Mouse (Mus musculus) gastrocnemius, adult 2 months (tissue): ENCODE measurements around the gene Tsc22d2. TPM values are rescaled to one million over a fixed set of nuclear protein-coding genes. Genes with fewer than 3 reads are reported as not detected.
A peak's percentile ranks its signal among the peaks of the same experiment; 100 is the strongest.

Experiments
- DNase-seq: peaks from one replicate; pipeline ENCODE4 v3.0.0; 2022
- H3K27ac ChIP-seq: fragments of 200-600 bp; 2 replicates; pipeline ENCODE4 v1.8.1; 2022; ENCODE audit warnings: mild to moderate bottlenecking
- H3K4me3 ChIP-seq: fragments of 200-600 bp; 2 replicates; pipeline ENCODE4 v1.8.1; 2022; ENCODE audit warnings: mild to moderate bottlenecking, moderate library complexity
- CTCF ChIP-seq: fragments of 200-600 bp; IDR thresholded peaks from 2 replicates; pipeline ENCODE4 v1.8.1; 2022; ENCODE audit warnings: antibody characterized with exemption, mild to moderate bottlenecking, moderate library complexity
- intact Hi-C: fragments of 180-260 bp; cut with DNase I; formaldehyde crosslinking; loops from one replicate; pipeline ENCODE4 v1.15.1; 2025
- total RNA-seq, 2 experiments: library from RNA; stranded (reverse); gene quantifications; 2 replicates each; pipeline ENCODE4 v1.2.3; 2021

Gene Tsc22d2
- total RNA-seq, 2 experiments from 2014 or later = 22.6 to 22.9 TPM

- DNase-seq = no peak
- TF ChIP-seq CTCF = peak; percentile 22; the same call in 1 of the 2 replicates
- Histone ChIP-seq H3K27ac (no peak overlapping the region), H3K4me3 (no peak overlapping the region)
- intact Hi-C loops = no loop called here
These were observed 89.3 kb downstream of the Tsc22d2 start for GRCm38 (mm10) chr3:58503720-58504333.

GRCm38 (mm10) chr3:58504676-58505075 is 90.2 kb downstream of the Tsc22d2 start:
- no peak overlapping the region for H3K27ac ChIP-seq
- no peak for TF ChIP-seq CTCF
- DNase-seq = no peak
- H3K4me3 ChIP-seq = no peak overlapping the region
- intact Hi-C loops = no loop called here

- Histone ChIP-seq H3K4me3 (no peak overlapping the region), H3K27ac (no peak overlapping the region)
- DNase-seq = no peak
- no peak for TF ChIP-seq CTCF
- intact Hi-C loops = no loop called here
These were observed 93.7 kb downstream of the Tsc22d2 start for GRCm38 (mm10) chr3:58508020-58508750.

GRCm38 (mm10) chr3:58511581-58511980 is 97.1 kb downstream of the Tsc22d2 start:
- H3K4me3 ChIP-seq = no peak overlapping the region
- intact Hi-C loops = no loop called here
- TF ChIP-seq CTCF = peak; percentile 36; the same call in 1 of the 2 replicates
- no peak for DNase-seq
- no peak overlapping the region for H3K27ac ChIP-seq

- no peak overlapping the region for H3K27ac ChIP-seq
- H3K4me3 ChIP-seq = no peak overlapping the region
- intact Hi-C loops = no loop called here
- TF ChIP-seq CTCF = no peak
- DNase-seq = no peak
These were observed 98.2 kb downstream of the Tsc22d2 start for GRCm38 (mm10) chr3:58512740-58513139.

GRCm38 (mm10) chr3:58513483-58513882 is 99.0 kb downstream of the Tsc22d2 start:
- H3K4me3 ChIP-seq = no peak overlapping the region
- no peak for DNase-seq
- H3K27ac ChIP-seq = no peak overlapping the region
- no peak for TF ChIP-seq CTCF
- intact Hi-C loops = no loop called here

GRCm38 (mm10) chr3:58515947-58516601 is 101.6 kb downstream of the Tsc22d2 start:
- no peak for DNase-seq
- intact Hi-C loops = no loop called here
- no peak for TF ChIP-seq CTCF
- H3K27ac ChIP-seq = peak overlapping the region; percentile 43; the same call in 1 of the 2 replicates
- H3K4me3 ChIP-seq = no peak overlapping the region

Other genes with a start within 250 kb of the Tsc22d2 start
- 10 to 100 TPM; 48.9 to 54.8 TPM for gene Eif2a, start 111.1 kb downstream of the Tsc22d2 start, total RNA-seq
- 1 to 10 TPM; 6.4 to 8.0 TPM for gene Serp1, start 111.2 kb downstream of the Tsc22d2 start, total RNA-seq
- gene Selenot, start 161.9 kb downstream of the Tsc22d2 start, total RNA-seq = 100 to 1,000 TPM; 119 to 136 TPM
- not detected for gene Erich6, start 222.5 kb downstream of the Tsc22d2 start, total RNA-seq